Mouse (Mus musculus) c-Kit-positive CD71-positive TER-119-negative erythroid progenitor cells, embryonic 14.5 days (primary cell): ENCODE results near the gene Mob3b.

Experiments used
- DNase-seq: peaks from one replicate; pipeline ENCODE4 v3.0.0-alpha.2; 2013; ENCODE audit warnings: low read depth

Mob3b gene

DNA sequence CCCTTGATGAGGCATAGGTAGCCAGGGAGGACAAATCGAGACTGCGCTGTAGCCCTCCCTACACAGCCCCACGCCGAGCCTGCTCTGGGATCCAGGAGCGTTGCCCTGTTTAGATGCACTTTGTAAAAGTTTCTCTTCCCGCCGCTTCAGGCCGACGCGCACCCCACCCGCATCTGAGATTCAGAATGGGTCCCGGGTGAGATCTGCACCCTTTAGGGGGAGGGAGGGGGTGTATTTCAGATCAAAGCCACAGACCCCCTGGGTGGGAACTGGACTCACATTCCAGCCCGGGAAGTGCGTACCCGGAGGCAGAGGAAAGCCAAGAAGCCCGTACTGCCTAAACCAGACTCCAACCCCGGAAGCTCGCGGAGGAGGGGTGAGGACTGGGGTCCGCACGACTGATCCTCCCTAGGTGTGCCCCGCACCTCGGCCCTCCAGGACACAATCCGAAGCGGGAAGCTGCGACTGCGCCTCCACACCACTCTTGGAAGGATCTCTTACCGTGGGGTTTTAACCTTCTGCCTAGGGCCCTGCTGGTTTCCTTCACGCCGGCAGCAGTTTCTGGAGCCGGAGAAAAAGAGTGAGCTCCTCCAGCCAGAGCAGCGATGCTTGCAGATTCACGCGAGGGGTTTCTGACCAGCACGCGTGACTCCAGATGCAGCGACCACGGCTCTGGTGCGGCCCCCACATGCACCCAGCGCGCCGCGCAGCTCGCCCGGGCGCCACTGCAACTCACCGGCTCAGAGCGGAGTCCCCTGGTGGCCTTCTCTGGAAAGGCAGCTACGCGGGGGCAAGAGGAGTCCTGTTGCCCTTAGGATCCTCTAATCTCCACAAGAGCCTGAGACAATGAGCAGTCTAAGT is at the start of gene Mob3b:
Gene Mob3b (minus strand): TSS at position 734 of the 861 bp plus-strand sequence.
- peak; percentile 73 for DNase-seq

DNA sequence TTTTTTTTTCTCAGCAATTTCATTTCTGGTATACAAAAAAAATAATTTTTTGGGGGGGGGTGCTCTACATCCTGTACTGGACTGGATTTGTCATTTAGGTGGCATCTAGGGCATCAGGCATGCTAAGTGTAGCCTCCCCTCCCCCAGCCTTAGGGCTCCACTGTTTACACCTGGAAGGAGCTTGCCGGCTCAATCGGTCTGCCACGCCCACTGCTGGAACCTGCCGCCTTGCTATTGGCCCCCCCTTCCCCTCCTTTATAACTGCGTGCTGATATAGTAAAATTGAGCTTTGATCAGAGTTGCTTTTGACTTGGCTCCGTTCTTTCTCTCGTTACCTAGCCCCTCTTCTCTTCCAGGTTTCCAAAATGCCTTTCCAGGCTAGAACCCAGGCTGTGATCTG is 47.4 kb upstream of the Mob3b start:
- no peak for DNase-seq

DNA sequence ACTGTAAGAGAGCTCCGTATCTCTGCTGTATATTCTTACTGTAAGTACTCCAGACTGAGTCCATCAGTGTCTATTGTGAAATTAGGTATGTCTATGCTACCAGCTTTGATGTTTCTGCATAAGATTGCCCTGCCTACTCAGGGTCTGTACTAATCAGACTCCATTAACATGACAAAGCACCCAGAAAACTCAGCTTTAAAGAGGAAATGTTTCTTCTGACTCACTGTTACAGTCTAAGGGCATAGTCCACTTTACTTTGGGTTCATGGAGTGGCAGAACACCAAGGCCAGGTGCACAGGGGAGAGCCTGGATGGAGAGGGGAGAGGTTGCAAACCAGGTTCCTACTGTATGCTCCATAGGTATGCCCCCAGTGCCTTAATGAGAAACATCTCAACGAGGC is 46.4 kb upstream of the Mob3b start:
- no peak for DNase-seq

DNA sequence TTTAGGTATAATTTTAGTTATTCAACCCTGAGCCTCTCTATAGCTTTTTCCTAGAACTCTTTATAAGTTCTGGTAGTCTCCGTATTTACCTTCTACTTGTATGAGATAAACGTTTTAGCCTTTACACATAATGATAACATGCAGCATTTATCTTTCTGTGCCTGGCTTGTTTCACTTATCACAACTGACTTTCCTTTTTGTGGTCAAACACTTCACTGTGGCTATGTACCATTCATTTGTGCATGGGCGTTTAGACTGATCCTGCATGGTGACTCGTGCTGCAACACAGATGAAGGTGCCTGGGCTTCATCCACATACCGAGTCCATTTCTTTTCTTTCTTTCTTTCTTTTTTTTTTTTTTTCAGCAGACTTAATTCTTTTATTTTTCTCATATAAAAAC is 44.4 kb upstream of the Mob3b start:
- DNase-seq = no peak

DNA sequence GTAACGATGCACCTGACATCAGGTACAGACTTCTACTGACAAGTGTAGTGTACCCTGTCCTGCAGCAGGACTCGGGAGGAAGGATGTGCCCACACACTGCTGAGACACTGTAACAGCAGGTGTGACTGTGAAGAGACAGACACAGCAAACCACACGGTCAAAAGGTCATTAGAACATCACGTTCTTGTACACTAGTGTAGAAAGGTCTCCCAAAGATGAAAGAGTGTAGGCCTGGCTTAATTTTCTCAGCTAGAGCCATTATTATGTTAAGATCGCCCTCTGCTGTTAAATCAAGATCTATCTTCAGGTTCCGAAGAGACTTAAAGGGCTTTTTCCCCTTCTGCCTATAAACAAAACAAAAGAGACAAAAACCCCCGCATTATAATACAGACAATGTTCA is 35.4 kb upstream of the Mob3b start:
- no peak for DNase-seq

DNA sequence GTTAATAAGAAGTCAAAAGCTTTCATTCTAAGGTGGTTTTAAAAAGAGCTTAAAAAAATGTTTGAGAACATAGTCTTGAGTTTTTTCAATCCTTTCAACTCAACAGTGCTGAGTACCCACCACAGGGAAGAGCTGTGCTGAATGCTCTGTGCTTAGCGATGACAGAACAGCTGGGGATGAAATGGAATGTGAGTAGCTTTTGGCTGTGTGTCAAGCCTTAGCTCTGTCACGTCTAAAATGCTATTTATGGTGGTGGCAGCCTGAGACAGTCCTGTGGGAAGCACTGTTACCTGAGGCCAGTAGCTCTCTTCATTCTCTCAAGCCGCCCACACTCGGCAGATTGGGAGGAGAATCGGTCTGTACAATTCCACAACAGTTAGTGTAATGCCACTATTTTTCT is 32.5 kb upstream of the Mob3b start:
- no peak for DNase-seq

DNA sequence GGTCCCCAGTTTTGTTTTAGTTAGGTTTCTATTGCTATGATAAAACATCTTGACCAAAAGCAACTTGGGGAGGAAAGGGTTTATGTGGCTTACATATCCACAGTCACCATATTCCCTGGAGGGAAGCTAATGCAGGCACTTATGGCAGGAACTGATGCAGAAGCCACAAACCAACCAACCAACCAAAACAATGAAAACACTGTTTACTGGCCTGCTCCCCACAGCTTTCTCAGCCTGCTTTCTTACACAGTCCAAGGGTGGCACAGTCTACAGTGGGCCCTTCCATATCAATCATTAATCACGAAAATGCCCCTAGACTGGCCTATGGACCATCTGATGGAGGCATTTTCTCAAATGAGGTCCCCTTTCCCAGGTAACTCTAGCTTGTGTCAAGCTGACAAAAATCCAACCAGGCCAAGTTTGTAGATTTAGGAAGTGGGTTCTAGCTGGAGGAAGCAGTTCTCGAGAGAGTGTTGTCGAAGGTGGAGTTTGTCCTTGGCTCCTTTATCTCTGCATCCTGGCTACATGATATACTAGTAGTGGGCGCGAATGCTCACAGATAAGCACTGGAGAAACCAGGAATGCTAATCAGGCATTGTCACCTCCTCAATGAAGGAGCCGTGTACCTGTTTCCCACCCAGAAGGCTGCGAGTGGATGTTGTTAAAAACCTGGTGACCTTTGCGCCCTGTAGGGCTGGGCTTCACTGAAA is 30.5 kb upstream of the Mob3b start:
- DNase-seq = no peak

DNA sequence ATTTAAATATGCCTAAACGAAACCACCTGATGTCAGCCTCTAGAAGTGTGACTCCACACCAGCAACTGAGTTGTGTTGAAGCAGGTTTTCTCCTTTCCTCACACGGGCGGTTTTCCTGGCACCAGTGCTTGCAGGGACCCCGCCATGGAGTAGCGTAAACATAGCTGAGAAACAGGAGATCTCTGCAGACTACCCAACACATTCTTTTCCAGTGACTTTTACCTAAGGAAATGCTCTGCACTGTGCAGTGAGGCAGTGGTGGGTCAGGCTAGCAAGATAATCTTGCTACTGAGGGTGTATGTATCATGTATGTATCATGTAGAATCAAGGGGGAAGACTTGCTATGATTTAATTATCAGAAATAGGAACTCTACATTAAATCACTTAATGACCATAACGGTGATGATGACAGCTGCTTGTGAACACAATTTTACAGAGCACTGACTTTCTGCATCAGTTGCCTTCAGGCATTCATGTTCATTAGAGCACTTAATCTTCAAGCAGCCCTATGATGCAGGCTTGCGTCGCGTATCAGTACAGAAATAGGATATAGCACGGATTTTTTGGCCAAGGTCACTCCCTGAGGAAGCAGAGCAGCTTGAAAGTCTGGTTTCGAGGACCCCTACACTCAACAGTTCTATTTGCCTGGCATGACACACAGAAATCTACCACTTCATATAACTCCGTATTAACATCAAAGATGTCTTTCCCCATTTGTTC is 20.8 kb upstream of the Mob3b start:
- DNase-seq = no peak

DNA sequence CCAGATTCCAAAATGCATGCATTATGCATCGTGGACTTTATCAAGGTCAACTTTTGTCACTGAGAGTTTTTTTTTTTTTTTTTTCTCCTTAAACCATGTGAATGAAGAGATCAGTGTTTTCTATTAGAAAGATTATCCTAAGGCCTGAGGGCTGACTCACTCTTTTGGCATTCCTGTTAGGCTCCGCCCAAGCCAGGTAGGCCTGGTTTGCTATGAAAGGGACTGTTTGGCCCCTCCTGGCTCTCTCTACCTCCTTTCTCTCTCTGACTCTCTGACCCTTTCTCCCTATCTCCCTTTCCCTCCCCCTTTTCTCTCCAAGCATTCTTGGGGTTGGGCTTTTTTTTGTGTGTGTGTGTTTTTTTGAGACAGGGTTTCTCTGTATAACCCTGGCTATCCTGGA is 18.3 kb upstream of the Mob3b start:
- DNase-seq = no peak

DNA sequence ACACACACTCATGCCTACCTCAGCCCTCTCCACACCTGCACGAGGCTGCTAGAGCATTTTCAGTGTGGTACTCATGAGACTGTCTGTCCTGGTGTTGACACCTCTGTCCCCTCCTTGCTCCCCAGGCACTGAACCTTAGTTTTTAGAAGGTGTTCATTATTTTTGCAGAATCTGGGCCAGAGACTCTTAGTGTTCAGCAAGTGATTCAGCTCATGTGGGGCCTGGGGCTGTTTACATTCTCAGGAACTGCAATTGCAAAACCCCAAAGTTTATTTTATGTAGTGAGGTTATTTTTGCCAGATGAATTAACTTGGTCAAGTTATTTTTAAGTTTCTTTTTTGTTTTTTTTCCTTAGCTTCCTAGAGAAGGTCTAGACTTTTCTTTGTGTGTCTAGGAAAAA is 16.3 kb upstream of the Mob3b start:
- no peak for DNase-seq

DNA sequence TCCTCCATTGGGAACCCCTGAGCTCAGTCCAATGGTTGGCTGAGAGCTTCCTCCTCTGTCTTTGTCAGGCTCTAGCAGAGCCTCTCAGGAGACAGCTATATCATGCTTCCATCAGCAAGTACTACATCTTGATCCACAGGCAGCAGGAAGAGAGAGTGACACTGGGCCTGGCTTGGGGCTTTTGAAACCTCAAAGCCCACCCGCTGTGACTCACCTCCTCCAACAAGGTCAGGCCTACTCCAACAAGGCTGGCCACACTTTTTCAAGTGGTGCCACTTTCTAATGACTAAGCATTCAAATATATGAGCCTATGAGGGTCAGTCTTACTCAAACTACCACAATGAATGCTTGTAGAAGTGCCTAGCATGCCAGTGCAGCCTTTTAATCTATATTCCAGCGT is 15.2 kb upstream of the Mob3b start:
- DNase-seq = no peak

DNA sequence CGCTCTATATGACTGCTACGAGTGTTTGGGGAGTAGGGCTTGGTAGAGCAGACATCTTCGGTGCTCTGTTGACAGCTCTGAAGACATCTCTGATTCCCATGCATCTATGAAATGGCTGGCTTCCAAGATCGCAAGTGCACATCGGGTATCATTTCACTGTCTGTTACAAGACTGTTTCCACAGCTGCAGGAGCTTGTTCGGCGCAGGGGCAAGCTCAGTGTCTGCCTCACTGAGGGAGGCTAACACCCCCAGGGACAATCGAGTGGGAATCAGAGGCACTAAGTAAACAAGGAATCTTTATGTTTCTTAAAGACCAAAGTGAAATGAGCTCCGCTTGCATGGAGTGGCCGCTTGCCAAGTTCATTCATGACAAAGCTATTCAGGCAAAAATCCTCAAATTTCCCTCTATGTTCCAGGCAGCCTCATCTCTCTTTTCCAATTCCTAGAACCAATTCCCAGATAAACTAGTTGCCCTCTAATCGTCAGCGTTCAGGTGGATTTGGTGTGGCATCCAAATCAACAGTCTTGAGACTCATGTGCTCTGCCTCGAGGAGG is 12.4 kb upstream of the Mob3b start:
- no peak for DNase-seq

DNA sequence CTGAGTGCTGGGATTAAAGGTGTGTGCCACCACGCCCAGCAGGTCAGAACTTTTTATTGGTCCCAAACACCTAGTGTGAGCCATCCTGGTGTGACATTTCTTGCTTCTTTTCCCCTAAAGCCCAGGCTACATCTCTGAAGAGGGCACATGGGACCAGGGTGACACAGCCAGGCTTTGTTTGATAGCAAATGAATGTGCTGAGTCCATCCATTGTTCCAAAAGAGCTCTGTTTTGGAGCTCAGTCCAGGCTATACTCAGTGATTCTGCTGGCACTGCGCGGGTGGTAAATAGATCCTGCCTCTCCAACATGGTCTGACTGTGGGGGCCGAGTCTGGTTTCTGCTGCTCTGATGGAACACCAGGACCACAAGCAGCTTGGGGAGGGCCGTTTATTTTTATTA is 10.6 kb upstream of the Mob3b start:
- no peak for DNase-seq

DNA sequence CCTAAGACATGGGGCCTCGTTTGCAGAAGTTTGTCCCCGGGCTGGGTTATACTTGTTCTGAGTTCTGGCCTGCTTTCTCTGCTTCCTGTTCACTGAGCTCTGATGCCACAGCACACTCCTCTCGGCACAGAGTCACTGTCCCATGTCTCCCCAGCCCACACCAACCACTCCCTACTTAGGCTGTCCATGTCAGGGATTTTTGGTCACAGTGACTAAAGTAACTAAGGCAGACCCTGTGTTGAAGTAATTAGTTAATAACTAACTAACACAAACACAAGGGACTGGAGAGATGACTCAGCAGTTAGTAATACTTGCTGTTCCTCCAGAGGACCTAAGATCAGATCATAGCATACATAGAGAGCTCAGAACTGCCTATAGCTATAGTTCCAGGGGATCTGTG is 8.7 kb upstream of the Mob3b start:
- DNase-seq = no peak

DNA sequence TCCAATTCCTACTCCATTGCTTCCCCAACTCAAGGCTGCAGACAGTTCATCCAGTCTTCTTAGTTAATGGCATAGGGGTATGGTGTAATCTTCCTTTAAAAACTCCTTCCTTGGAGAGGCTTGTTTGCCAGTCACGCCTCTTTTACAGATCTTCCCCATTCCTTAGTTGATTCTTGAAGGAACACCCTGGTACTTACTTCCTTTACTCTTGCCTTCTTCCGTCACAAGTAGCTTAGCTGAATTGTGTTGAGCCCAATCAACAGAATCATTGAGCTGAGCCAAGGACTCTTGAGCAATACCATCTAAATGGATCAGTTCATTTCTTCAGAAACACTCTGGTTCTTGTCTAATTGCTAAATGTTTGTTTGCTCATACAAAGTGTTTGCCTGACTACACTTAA is 8.0 kb upstream of the Mob3b start:
- no peak for DNase-seq

DNA sequence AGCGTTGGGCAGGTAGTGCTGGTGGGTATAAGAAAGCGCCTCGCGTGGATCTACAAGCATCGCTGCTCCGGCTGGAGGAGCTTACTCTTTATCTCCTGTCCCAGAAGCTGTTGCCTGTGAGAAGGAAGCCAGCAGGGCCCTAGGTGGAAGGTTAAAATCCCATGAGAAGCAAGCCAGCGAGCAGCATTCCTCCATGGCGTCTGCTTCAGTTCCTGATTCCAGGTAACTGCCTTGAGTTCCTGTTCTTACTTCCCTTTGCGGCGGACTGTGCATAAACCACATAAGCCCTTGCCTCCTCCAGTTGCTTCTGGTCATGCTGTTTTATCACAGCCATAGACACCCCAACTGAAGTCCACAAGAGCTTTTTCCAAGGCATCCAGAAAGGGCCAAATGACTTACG is 531 bp upstream of the Mob3b start:
- DNase-seq = no peak

DNA sequence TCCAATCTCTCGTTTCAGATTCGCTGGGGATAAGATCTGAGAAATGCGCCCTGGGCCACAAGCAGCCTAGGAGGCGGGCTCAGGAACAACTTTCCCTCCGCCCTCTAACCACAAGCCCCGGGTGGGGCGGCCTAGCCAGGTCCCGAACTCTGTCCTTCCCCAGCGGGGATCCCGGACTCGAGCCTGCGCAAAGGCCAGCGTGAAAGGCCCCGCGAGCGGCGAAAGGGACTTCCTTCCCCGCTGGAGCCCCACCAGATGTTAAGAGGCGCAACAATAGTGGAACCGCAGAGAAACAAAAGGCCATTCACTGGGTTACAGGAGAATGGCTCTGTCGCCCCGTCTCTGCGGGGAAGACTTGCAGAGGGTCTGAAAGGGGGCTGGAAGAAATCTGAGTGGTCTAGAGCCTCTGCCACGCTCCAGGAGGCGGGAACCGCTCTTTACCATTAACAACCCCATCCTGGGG is 1.1 kb downstream of the Mob3b start:
- DNase-seq = peak; percentile 46

DNA sequence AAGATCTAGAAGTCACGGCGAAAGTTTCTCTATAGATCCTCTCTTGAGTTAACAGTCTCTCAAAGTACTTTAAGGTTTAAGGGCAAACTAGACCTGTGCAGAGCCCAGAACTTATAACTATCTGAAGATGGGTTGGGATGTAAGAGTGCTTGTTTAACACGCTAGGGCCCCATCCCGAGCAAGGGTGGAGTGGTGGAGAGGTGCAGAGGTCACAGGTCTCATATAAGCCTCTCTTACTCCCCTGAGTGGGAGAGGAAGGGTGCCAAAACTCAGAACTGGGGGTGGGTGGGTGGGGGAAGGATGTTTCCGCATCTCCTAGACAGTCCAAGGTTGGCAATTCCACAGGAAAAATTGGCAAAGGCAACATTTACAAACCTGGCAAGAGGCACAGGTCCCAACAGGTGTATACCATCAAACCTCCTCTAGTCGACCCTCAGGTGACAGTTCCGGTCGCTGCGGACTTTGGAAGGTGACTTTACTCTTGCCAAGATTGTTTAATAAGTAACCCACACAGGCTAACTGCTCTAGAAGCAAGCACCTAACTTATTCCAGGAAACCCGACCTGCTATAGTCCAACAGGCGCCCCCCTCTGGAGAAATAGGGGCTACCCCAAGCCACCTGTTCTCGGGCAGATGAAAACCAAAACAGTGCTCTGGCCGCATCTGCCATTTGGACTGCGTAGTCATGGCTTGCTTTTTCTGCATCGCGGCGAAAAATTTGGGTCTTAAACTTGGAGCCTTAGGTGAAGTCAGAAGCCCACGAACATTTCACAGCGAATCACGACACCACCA is 2.0 kb downstream of the Mob3b start:
- no peak for DNase-seq

DNA sequence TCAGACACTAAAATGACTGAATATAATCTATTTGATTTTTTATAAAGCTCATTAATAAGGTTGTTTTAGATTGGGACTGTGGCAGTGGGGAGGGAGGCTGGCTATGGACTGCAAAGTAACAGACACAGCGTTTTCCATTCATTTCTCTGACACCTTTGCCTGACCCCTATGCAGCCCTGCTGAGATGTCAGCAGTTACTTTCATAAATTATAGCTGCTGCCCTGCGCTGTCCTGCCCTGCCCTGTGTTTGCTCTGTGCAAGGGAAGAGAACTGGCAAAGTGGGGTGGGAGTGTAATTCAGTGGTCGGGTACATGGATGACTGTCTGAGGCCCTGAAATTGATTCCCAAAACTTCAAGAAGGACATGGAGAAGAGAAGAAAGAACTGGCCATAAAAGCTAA is 3.2 kb downstream of the Mob3b start:
- DNase-seq = no peak

DNA sequence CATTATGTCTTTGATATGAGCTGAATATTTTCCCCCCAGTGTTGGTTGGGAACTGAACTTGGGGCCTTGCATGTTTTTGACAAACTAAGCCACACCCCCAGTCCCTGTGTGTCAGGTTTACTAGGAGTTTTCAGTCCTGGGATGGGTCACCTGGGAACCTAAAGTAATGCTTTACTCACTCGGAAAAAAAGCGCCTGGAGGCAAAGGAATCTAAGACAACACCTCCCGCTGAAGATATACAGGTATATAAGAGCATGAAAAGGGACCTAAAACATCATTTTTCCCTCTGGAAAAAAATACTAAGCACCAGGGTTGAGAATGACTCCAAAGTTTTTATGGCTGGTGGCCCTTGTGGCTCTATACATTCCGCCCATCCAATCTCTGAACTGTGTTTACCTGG is 5.5 kb downstream of the Mob3b start, which contains the start of gene Ifnk:
Gene Ifnk (plus strand): TSS at position 301 of the 400 bp plus-strand sequence.
- no peak for DNase-seq

DNA sequence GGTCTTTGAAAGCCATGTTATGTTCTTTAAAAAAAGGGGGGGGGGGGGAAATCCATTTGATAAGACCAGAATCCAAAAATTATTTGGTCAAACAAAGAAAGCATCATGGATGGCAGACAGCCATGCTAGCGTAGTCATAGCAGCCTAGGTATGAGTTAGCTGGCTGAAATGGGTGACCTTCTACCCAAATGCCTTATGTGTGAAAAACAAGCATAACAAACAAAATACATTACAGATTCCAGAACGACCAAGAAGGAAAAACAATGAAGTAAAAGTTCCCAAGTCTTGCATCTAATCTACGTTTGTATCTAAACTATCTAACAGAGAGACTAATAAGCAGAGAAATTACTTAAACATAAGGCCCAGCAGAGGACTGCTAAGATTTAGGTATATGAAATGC is 6.6 kb downstream of the Mob3b start:
- DNase-seq = no peak

DNA sequence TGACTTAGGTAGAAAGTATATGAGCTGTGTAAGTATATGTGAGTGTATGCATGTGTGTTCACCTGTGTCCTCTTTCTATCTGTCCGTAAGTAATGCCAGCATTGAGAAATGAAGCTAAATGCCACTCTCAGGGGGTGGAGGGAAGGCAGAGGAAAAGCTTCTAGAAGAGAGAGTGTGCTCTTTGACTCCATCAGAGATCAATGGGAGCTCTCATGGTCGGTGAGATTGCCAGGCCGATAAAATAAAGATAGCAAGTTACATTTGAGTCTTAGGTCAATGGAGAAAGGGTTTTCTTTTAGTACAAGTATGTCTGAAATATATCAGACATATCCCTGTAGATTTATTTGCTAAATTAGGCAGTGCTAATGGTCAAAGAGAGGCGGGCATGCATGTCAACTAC is 9.0 kb downstream of the Mob3b start:
- DNase-seq = no peak
